Mouse (Mus musculus): ENCODE results near the gene Nol12. TPM values are rescaled to one million over a fixed set of nuclear protein-coding genes. Genes with fewer than 3 reads are reported as not detected.

The Nol12 gene
- polyA plus RNA-seq, 1 experiment from 2014 or later, result 68.0 TPM

GRCm38 (mm10) chr15:78903243-78903642, 31.5 kb upstream of the Nol12 start:
- no peaks in the 10 kb centered on the region for H3K9me3 ChIP-seq
- peak; percentile 80 for DNase-seq (ENCODE audit: low spot score)
- 0 out of 2 replicates have a peak overlapping the region, but pooled peaks have one; percentile 7 for H3K4me3 ChIP-seq
- peaks cover 19% of the 10 kb centered on the region for H3K27me3 ChIP-seq (ENCODE audit: insufficient read depth, poor library complexity, severe bottlenecking)
- peaks cover 39% of the 10 kb centered on the region for H3K4me1 ChIP-seq (replicated peaks)
- H3K36me3 ChIP-seq, result peaks cover 42% of the 10 kb centered on the region
- 12% methylated on average over 2 of the region's 2 CpGs for WGBS
- H3K27ac ChIP-seq, result 0 out of 2 replicates have a peak overlapping the region, but pooled peaks have one; percentile 64

GRCm38 (mm10) chr15:78908399-78908798, 26.3 kb upstream of the Nol12 start:
- 88% methylated on average over 7 of the region's 7 CpGs for WGBS
- Histone ChIP-seq H3K36me3 (peaks cover 50% of the 10 kb centered on the region), H3K9me3 (no peaks in the 10 kb centered on the region), H3K4me3 (no peak overlapping the region), H3K27me3 (ENCODE audit: insufficient read depth, poor library complexity, severe bottlenecking) (no peaks in the 10 kb centered on the region), H3K4me1 (replicated peaks) (peaks cover 11% of the 10 kb centered on the region; the same call in 1 of the 2 replicates), H3K27ac (no peak overlapping the region)
- no peak for DNase-seq (ENCODE audit: low spot score)

- peaks cover 46% of the 10 kb centered on the region for H3K36me3 ChIP-seq
- H3K27ac ChIP-seq, result no peak overlapping the region
- no peaks in the 10 kb centered on the region for H3K27me3 ChIP-seq (ENCODE audit: insufficient read depth, poor library complexity, severe bottlenecking)
- H3K4me3 ChIP-seq, result no peak overlapping the region
- DNase-seq (ENCODE audit: low spot score), result no peak
- no peaks in the 10 kb centered on the region for H3K9me3 ChIP-seq
- H3K4me1 ChIP-seq (replicated peaks), result peaks cover 13% of the 10 kb centered on the region
- WGBS, result 90% methylated on average over 8 of the region's 8 CpGs
Measured at GRCm38 (mm10) chr15:78908982-78909381, 25.8 kb upstream of the Nol12 start.

GRCm38 (mm10) chr15:78912040-78912439, 22.7 kb upstream of the Nol12 start:
- H3K4me1 ChIP-seq (replicated peaks), result peaks cover 43% of the 10 kb centered on the region
- peak; percentile 45 for DNase-seq (ENCODE audit: low spot score)
- no peaks in the 10 kb centered on the region; the same call in 1 of the 2 replicates for H3K27me3 ChIP-seq (ENCODE audit: insufficient read depth, poor library complexity, severe bottlenecking)
- no peak overlapping the region for H3K27ac ChIP-seq
- H3K36me3 ChIP-seq, result peaks cover 33% of the 10 kb centered on the region
- 36% methylated on average over 9 of the region's 9 CpGs for WGBS
- H3K4me3 ChIP-seq, result no peak overlapping the region
- no peaks in the 10 kb centered on the region for H3K9me3 ChIP-seq

- Histone ChIP-seq H3K36me3 (peaks cover 32% of the 10 kb centered on the region), H3K27me3 (ENCODE audit: insufficient read depth, poor library complexity, severe bottlenecking) (no peaks in the 10 kb centered on the region; the same call in 1 of the 2 replicates), H3K27ac (peak within 1 kb of the TSS; percentile 96), H3K4me3 (peak within 1 kb of the TSS; percentile 90), H3K4me1 (replicated peaks) (peaks cover 47% of the 10 kb centered on the region), H3K9me3 (no peaks in the 10 kb centered on the region)
- DNase-seq (ENCODE audit: low spot score), result peak; percentile 99
- WGBS, result under 1% methylated on average over 51 of the region's 51 CpGs
Measured at GRCm38 (mm10) chr15:78913632-78914090, 21.1 kb upstream of the Nol12 start, which contains the start of gene Pdxp. Gene Pdxp, plus strand, starts transcription at chr15:78913919.

- peak overlapping the region; percentile 90 for H3K4me3 ChIP-seq
- peaks cover 37% of the 10 kb centered on the region for H3K36me3 ChIP-seq
- peaks cover 47% of the 10 kb centered on the region for H3K4me1 ChIP-seq (replicated peaks)
- no peaks in the 10 kb centered on the region for H3K9me3 ChIP-seq
- H3K27ac ChIP-seq, result peak overlapping the region; percentile 96
- DNase-seq (ENCODE audit: low spot score), result peak; percentile 51
- H3K27me3 ChIP-seq (ENCODE audit: insufficient read depth, poor library complexity, severe bottlenecking), result no peaks in the 10 kb centered on the region; the same call in 1 of the 2 replicates
- WGBS, result under 1% methylated on average over 87 of the region's 87 CpGs
Measured at GRCm38 (mm10) chr15:78914091-78914822, 20.5 kb upstream of the Nol12 start.

GRCm38 (mm10) chr15:78914823-78915659, 19.7 kb upstream of the Nol12 start:
- no peak for DNase-seq (ENCODE audit: low spot score)
- H3K4me3 ChIP-seq, result peak overlapping the region; percentile 90
- peaks cover 45% of the 10 kb centered on the region for H3K36me3 ChIP-seq
- H3K4me1 ChIP-seq (replicated peaks), result peaks cover 47% of the 10 kb centered on the region
- no peaks in the 10 kb centered on the region; the same call in 1 of the 2 replicates for H3K27me3 ChIP-seq (ENCODE audit: insufficient read depth, poor library complexity, severe bottlenecking)
- H3K9me3 ChIP-seq, result no peaks in the 10 kb centered on the region
- 48% methylated on average over 8 of the region's 8 CpGs for WGBS
- H3K27ac ChIP-seq, result peak overlapping the region; percentile 96

- Histone ChIP-seq H3K4me1 (replicated peaks) (peaks cover 47% of the 10 kb centered on the region), H3K27ac (peak overlapping the region; percentile 37; the same call in 1 of the 2 replicates), H3K27me3 (ENCODE audit: insufficient read depth, poor library complexity, severe bottlenecking) (no peaks in the 10 kb centered on the region; the same call in 1 of the 2 replicates), H3K4me3 (peak overlapping the region; percentile 90), H3K36me3 (peaks cover 47% of the 10 kb centered on the region), H3K9me3 (no peaks in the 10 kb centered on the region)
- DNase-seq (ENCODE audit: low spot score), result peak; percentile 73
- WGBS, result 5% methylated on average over 8 of the region's 8 CpGs
Measured at GRCm38 (mm10) chr15:78915660-78916017, 19.1 kb upstream of the Nol12 start.

GRCm38 (mm10) chr15:78916052-78916826, 18.5 kb upstream of the Nol12 start:
- Histone ChIP-seq H3K4me3 (peak overlapping the region; percentile 90), H3K4me1 (replicated peaks) (peaks cover 47% of the 10 kb centered on the region), H3K27ac (peak overlapping the region; percentile 67), H3K36me3 (peaks cover 43% of the 10 kb centered on the region), H3K9me3 (no peaks in the 10 kb centered on the region), H3K27me3 (ENCODE audit: insufficient read depth, poor library complexity, severe bottlenecking) (no peaks in the 10 kb centered on the region; the same call in 1 of the 2 replicates)
- no peak for DNase-seq (ENCODE audit: low spot score)
- 52% methylated on average over 12 of the region's 12 CpGs for WGBS

- DNase-seq (ENCODE audit: low spot score), result no peak
- 94% methylated on average over 23 of the region's 23 CpGs for WGBS
- Histone ChIP-seq H3K4me1 (replicated peaks) (peaks cover 41% of the 10 kb centered on the region), H3K36me3 (peaks cover 39% of the 10 kb centered on the region), H3K27me3 (ENCODE audit: insufficient read depth, poor library complexity, severe bottlenecking) (no peaks in the 10 kb centered on the region; the same call in 1 of the 2 replicates), H3K9me3 (no peaks in the 10 kb centered on the region), H3K4me3 (no peak overlapping the region), H3K27ac (0 out of 2 replicates have a peak overlapping the region, but pooled peaks have one; percentile 23)
Measured at GRCm38 (mm10) chr15:78918126-78918525, 16.6 kb upstream of the Nol12 start.

- Histone ChIP-seq H3K27me3 (ENCODE audit: insufficient read depth, poor library complexity, severe bottlenecking) (no peaks in the 10 kb centered on the region; the same call in 1 of the 2 replicates), H3K36me3 (peaks cover 39% of the 10 kb centered on the region), H3K9me3 (no peaks in the 10 kb centered on the region), H3K27ac (no peak overlapping the region), H3K4me3 (no peak overlapping the region), H3K4me1 (replicated peaks) (peaks cover 34% of the 10 kb centered on the region)
- WGBS, result 86% methylated on average over 12 of the region's 12 CpGs
- DNase-seq (ENCODE audit: low spot score), result no peak
Measured at GRCm38 (mm10) chr15:78919914-78920313, 14.8 kb upstream of the Nol12 start.

- WGBS, result 85% methylated on average over 7 of the region's 7 CpGs
- 0 out of 2 replicates have a peak overlapping the region, but pooled peaks have one; percentile 1 for H3K27ac ChIP-seq
- DNase-seq (ENCODE audit: low spot score), result no peak
Measured at GRCm38 (mm10) chr15:78922700-78923099, 12.0 kb upstream of the Nol12 start.

More at GRCm38 (mm10) chr15:78922700-78923099, 12.0 kb upstream of the Nol12 start:
- H3K4me3 ChIP-seq, result no peak overlapping the region
- H3K4me1 ChIP-seq (replicated peaks), result peaks cover 42% of the 10 kb centered on the region
- H3K27me3 ChIP-seq (ENCODE audit: insufficient read depth, poor library complexity, severe bottlenecking), result peaks cover 13% of the 10 kb centered on the region
- H3K36me3 ChIP-seq, result peaks cover 22% of the 10 kb centered on the region
- no peaks in the 10 kb centered on the region for H3K9me3 ChIP-seq

Data from hindbrain, embryonic 10.5 days (tissue).